17 mouse cellular contexts compared by ENCODE assay signal in genomic region chr5:118273446-118273845, GRCm38 (mm10). TPM values are rescaled to one million over a fixed set of nuclear protein-coding genes. Genes with fewer than 3 reads are reported as not detected.
DNase-seq lines count a peak whose midpoint lies in the region; ATAC-seq and TF ChIP-seq lines count a peak whose summit lies in the region.
"Had no signal": no experiment of that assay in that cellular context is flagged by ENCODE, and none has a peak within 500 bp of the region (broad histone marks: within the 10 kb centered on the region; RNA-seq: fewer than 3 reads in every experiment).

No protein-coding gene starts in this region.

- H3K27me3 ChIP-seq in forebrain, embryonic 13.5 days, result peaks cover 13% of the 10 kb centered on the region
- no peaks in the 10 kb centered on the region for H3K27me3 ChIP-seq in forebrain, postnatal 0 days (ENCODE audit: insufficient read depth, low read length)
- H3K27me3 ChIP-seq in hindbrain, embryonic 13.5 days, result peaks cover 34% of the 10 kb centered on the region
- peaks cover 61% of the 10 kb centered on the region for H3K27me3 ChIP-seq in hindbrain, embryonic 10.5 days (ENCODE audit: insufficient read depth, poor library complexity, severe bottlenecking)
- H3K27me3 ChIP-seq in lung, postnatal 0 days (replicated peaks; ENCODE audit: insufficient read depth, low read length), result 0 out of 2 replicates have a peak, but pooled peaks cover 5% of the 10 kb centered on the region

- no peak for TF ChIP-seq CTCF in forebrain, postnatal 0 days (IDR thresholded peaks at IDR 0.05; ENCODE audit: low read depth)
- TF ChIP-seq CTCF in lung, postnatal 0 days (IDR thresholded peaks at IDR 0.05), result no peak

- DNase-seq in forebrain, postnatal 0 days, result no peak
- DNase-seq in hindbrain, embryonic 10.5 days (ENCODE audit: low spot score), result no peak
- DNase-seq in adipocyte (ENCODE audit: low spot score), result peak; percentile 57
- DNase-seq in lung, postnatal 0 days (ENCODE audit: low spot score), result peak; percentile 51
- no peak for DNase-seq in left cerebral cortex, postnatal 10 days (ENCODE audit: extremely low spot score in 1 of 2, low spot score in 2 of 2)
- DNase-seq in frontal cortex, adult 2 months (ENCODE audit: extremely low spot score in 1 of 2, low spot score in 1 of 2), result no peak
- DNase-seq: cerebellum, adult 9-11 months; gastrocnemius, postnatal 14 days; kidney, postnatal 4 days; layer of hippocampus, postnatal 36 days; thymus, postnatal 36 days had no signal

- H3K4me1 ChIP-seq in forebrain, embryonic 13.5 days, result peaks cover 76% of the 10 kb centered on the region
- peaks cover 15% of the 10 kb centered on the region for H3K4me1 ChIP-seq in forebrain, postnatal 0 days (ENCODE audit: insufficient read depth)
- peaks cover 61% of the 10 kb centered on the region for H3K4me1 ChIP-seq in hindbrain, embryonic 13.5 days (replicated peaks)
- H3K4me1 ChIP-seq in hindbrain, embryonic 10.5 days (replicated peaks), result peaks cover 43% of the 10 kb centered on the region
- peaks cover 12% of the 10 kb centered on the region for H3K4me1 ChIP-seq in lung, postnatal 0 days (ENCODE audit: insufficient read depth, low read depth, low read length)

- H3K9ac ChIP-seq in forebrain, embryonic 13.5 days, result no peak overlapping the region
- H3K9ac ChIP-seq in forebrain, postnatal 0 days, result no peak overlapping the region
- H3K9ac ChIP-seq in hindbrain, embryonic 13.5 days, result no peak overlapping the region
- no peak overlapping the region for H3K9ac ChIP-seq in lung, postnatal 0 days (replicated peaks; ENCODE audit: low read depth)
- H3K9ac ChIP-seq: liver, embryonic 15.5 days; stomach, embryonic 15.5 days had no signal

- intact Hi-C loops in left cerebral cortex, postnatal 10 days (cut with DNase I), result loop anchor here (5.0 to 10.0 kb wide), 3 partner anchors 54 to 381 kb away; partner anchors contain the start of gene Med13l

- no peaks in the 10 kb centered on the region for H3K9me3 ChIP-seq in forebrain, embryonic 13.5 days (replicated peaks)
- H3K9me3 ChIP-seq in forebrain, postnatal 0 days (ENCODE audit: low read length), result no peaks in the 10 kb centered on the region
- no peaks in the 10 kb centered on the region for H3K9me3 ChIP-seq in hindbrain, embryonic 13.5 days
- no peaks in the 10 kb centered on the region for H3K9me3 ChIP-seq in hindbrain, embryonic 10.5 days
- H3K9me3 ChIP-seq in lung, postnatal 0 days (ENCODE audit: low read length), result no peaks in the 10 kb centered on the region
- H3K9me3 ChIP-seq: liver, embryonic 15.5 days; stomach, embryonic 15.5 days had no signal

- no peak for ATAC-seq in forebrain, embryonic 13.5 days
- no peak for ATAC-seq in forebrain, postnatal 0 days
- no peak for ATAC-seq in hindbrain, embryonic 13.5 days (ENCODE audit: low FRiP score)
- peak; percentile 48 for ATAC-seq in lung, postnatal 0 days
- ATAC-seq: intestine, postnatal 0 days had no signal

- 29% methylated on average over 7 of the region's 7 CpGs for WGBS in forebrain, embryonic 13.5 days
- WGBS in forebrain, postnatal 0 days, result 37% methylated on average over 7 of the region's 7 CpGs
- WGBS in hindbrain, embryonic 13.5 days, result 52% methylated on average over 7 of the region's 7 CpGs
- WGBS in hindbrain, embryonic 10.5 days, result 74% methylated on average over 7 of the region's 7 CpGs
- 68% methylated on average over 7 of the region's 7 CpGs for whole genome bisulfite sequencing in lung, postnatal 0 days

- peak; percentile 61 for TF ChIP-seq EP300 in lung, postnatal 0 days (IDR thresholded peaks at IDR 0.05)

- H3K27ac ChIP-seq in forebrain, embryonic 13.5 days, result peak overlapping the region; percentile 91
- no peak overlapping the region for H3K27ac ChIP-seq in forebrain, postnatal 0 days (ENCODE audit: low read depth, low read length)
- H3K27ac ChIP-seq in hindbrain, embryonic 13.5 days, result peak overlapping the region; percentile 79; the same call in 1 of the 2 replicates
- H3K27ac ChIP-seq in hindbrain, embryonic 10.5 days, result no peak overlapping the region
- H3K27ac ChIP-seq in lung, postnatal 0 days (ENCODE audit: low read length), result no peak overlapping the region
- H3K27ac ChIP-seq: liver, embryonic 15.5 days; stomach, embryonic 15.5 days had no signal

- H3K36me3 ChIP-seq in forebrain, embryonic 13.5 days (ENCODE audit: poor library complexity, severe bottlenecking), result no peaks in the 10 kb centered on the region
- H3K36me3 ChIP-seq in forebrain, postnatal 0 days (ENCODE audit: insufficient read depth), result no peaks in the 10 kb centered on the region
- no peaks in the 10 kb centered on the region for H3K36me3 ChIP-seq in hindbrain, embryonic 13.5 days
- H3K36me3 ChIP-seq in hindbrain, embryonic 10.5 days, result no peaks in the 10 kb centered on the region
- H3K36me3 ChIP-seq in lung, postnatal 0 days (ENCODE audit: insufficient read depth, low read length), result no peaks in the 10 kb centered on the region
- H3K36me3 ChIP-seq: liver, embryonic 15.5 days; stomach, embryonic 15.5 days had no signal

- H3K4me2 ChIP-seq in forebrain, embryonic 13.5 days, result no peak overlapping the region
- H3K4me2 ChIP-seq in forebrain, postnatal 0 days (ENCODE audit: low read depth), result no peak overlapping the region
- no peak overlapping the region for H3K4me2 ChIP-seq in hindbrain, embryonic 13.5 days
- no peak overlapping the region for H3K4me2 ChIP-seq in lung, postnatal 0 days (replicated peaks; ENCODE audit: low read depth, low read length)
- H3K4me2 ChIP-seq: liver, embryonic 15.5 days; stomach, embryonic 15.5 days had no signal

- H3K4me3 ChIP-seq in forebrain, embryonic 13.5 days, result no peak overlapping the region
- H3K4me3 ChIP-seq in forebrain, postnatal 0 days (ENCODE audit: low read depth, low read length), result no peak overlapping the region
- no peak overlapping the region for H3K4me3 ChIP-seq in hindbrain, embryonic 13.5 days
- no peak overlapping the region for H3K4me3 ChIP-seq in hindbrain, embryonic 10.5 days
- H3K4me3 ChIP-seq in lung, postnatal 0 days (ENCODE audit: low read depth, low read length), result no peak overlapping the region
- H3K4me3 ChIP-seq: liver, embryonic 15.5 days; stomach, embryonic 15.5 days had no signal

RNA-seq across cellular contexts. Expression of gene 2410131K14Rik, which starts 28.4 kb away (rescaled TPM):
- polyA plus RNA-seq in forebrain, embryonic 13.5 days (2015; fragmentation: Nextera tagmentation; extraction: Ambion mirVana), result 14.0 and 15.5 TPM in 2 replicates
- 22.4 and 31.2 TPM in 2 replicates for total RNA-seq in forebrain, postnatal 0 days (2014; rRNA removed)
- 15.5 and 19.1 TPM in 2 replicates for polyA plus RNA-seq in forebrain, postnatal 0 days (2015; fragmentation: Nextera tagmentation; extraction: Ambion mirVana)
- 14.5 and 15.5 TPM in 2 replicates for polyA plus RNA-seq in hindbrain, embryonic 13.5 days (2015; fragmentation: Nextera tagmentation; extraction: Ambion mirVana)
- 11.3 and 12.3 TPM in 2 replicates for polyA plus RNA-seq in hindbrain, embryonic 10.5 days (2016; fragmentation: Nextera tagmentation; extraction: Ambion mirVana)
- polyA plus RNA-seq in lung, postnatal 0 days (2015; fragmentation: Nextera tagmentation; extraction: Ambion mirVana), result 4.5 and 4.9 TPM in 2 replicates
- 10 to 100 TPM; 18.6 to 19.3 TPM for total RNA-seq in left cerebral cortex, postnatal 10 days (2021)
- polyA plus RNA-seq in frontal cortex, adult 2 months (2012; rRNA removed), result 14.4 and 14.9 TPM in 2 replicates

RNA-seq across cellular contexts. Expression of gene Rnft2, which starts 28.5 kb away (rescaled TPM):
- polyA plus RNA-seq in forebrain, embryonic 13.5 days (2015; fragmentation: Nextera tagmentation; extraction: Ambion mirVana), result 7.0 and 9.0 TPM in 2 replicates
- total RNA-seq in forebrain, postnatal 0 days (2014; rRNA removed), result 61.6 and 87.8 TPM in 2 replicates
- polyA plus RNA-seq in forebrain, postnatal 0 days (2015; fragmentation: Nextera tagmentation; extraction: Ambion mirVana), result 10.1 and 12.4 TPM in 2 replicates
- polyA plus RNA-seq in hindbrain, embryonic 13.5 days (2015; fragmentation: Nextera tagmentation; extraction: Ambion mirVana), result 9.8 and 12.2 TPM in 2 replicates
- polyA plus RNA-seq in hindbrain, embryonic 10.5 days (2016; fragmentation: Nextera tagmentation; extraction: Ambion mirVana), result 4.9 and 7.4 TPM in 2 replicates
- polyA plus RNA-seq in lung, postnatal 0 days (2015; fragmentation: Nextera tagmentation; extraction: Ambion mirVana), result 0.14 and 0.23 TPM in 2 replicates
- 100 to 1,000 TPM; 104 to 105 TPM for total RNA-seq in left cerebral cortex, postnatal 10 days (2021)
- polyA plus RNA-seq in frontal cortex, adult 2 months (2012; rRNA removed), result 58.6 and 59.2 TPM in 2 replicates
- total RNA-seq: megakaryocyte-erythroid progenitor cell, adult 5-6 weeks had no signal

Comparison
In these comparisons a context has a peak if more than half of its experiments do, and no peak if none do; other contexts are left out.
1. H3K27ac ChIP-seq: peak in forebrain, embryonic 13.5 days (single experiment) and hindbrain, embryonic 13.5 days (single experiment); none in forebrain, postnatal 0 days (single experiment), hindbrain, embryonic 10.5 days (single experiment) and lung, postnatal 0 days (single experiment).
2. DNase-seq: peak in adipocyte (single experiment) and lung, postnatal 0 days (single experiment); none in forebrain, postnatal 0 days (single experiment), hindbrain, embryonic 10.5 days (single experiment), left cerebral cortex, postnatal 10 days (0 of 2) and frontal cortex, adult 2 months (0 of 2).